Mouse (Mus musculus): ENCODE results near the gene Psd. TPM values are rescaled to one million over a fixed set of nuclear protein-coding genes. Genes with fewer than 3 reads are reported as not detected.

Gene Psd
- 8.8 and 9.1 TPM in 2 replicates for polyA plus RNA-seq (2014; fragmentation: Nextera tagmentation; extraction: Ambion mirVana)

DNA sequence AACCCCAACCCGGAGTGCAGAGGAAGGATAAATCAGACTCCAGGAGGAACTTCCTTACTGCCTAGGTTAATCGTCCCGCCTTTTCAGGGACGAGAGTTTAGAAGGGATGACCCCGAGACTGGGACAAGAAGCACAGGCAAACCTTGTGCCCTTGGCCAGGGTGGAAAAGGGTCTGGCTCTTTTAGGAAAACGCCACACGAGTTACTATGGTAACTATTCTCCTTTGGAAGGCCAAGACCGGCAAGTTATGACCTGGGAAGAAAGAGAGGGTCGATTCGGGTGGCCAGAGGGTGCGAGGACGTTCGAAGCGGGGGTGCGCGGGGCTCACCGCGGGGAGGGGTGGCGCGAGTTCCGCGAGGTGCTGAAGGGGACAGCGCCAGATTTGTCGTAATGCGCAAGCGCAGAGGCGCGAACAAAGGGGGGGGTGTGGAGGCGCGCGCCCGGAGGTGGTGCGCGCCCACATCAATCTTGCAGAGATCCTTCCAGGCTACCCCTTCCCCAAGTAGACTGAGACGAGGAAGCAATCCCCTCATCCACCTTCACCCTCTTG, at the start of gene Psd:
Psd (minus strand) TSS at position 401 of the 550 bp plus-strand sequence.
- no peak for ATAC-seq (replicated peaks; ENCODE audit: insufficient number of reproducible peaks, low FRiP score, low TSS enrichment)
- Histone ChIP-seq H3K4me2 (peak within 1 kb of the TSS; percentile 99), H3K4me3 (ENCODE audit: low read depth, low read length) (peak within 1 kb of the TSS; percentile 64), H3K4me1 (ENCODE audit: control insufficient read depth, insufficient read depth, low read length) (peaks cover 16% of the 10 kb centered on the region), H3K9me3 (replicated peaks; ENCODE audit: control insufficient read depth, low read length) (no peaks in the 10 kb centered on the region), H3K27ac (ENCODE audit: low read depth, low read length) (peak within 1 kb of the TSS; percentile 60), H3K27me3 (ENCODE audit: control insufficient read depth, insufficient read depth, low read length) (peaks cover 57% of the 10 kb centered on the region), H3K9ac (ENCODE audit: low read depth, low read length) (peak within 1 kb of the TSS; percentile 73), H3K36me3 (ENCODE audit: control insufficient read depth, insufficient read depth, low read length) (peaks cover 3% of the 10 kb centered on the region; the same call in 1 of the 2 replicates)
- under 1% methylated on average over 35 of the region's 35 CpGs for WGBS (ENCODE audit: insufficient replicate concordance)

- no peak overlapping the region for H3K27ac ChIP-seq (ENCODE audit: low read depth, low read length)
- no peak overlapping the region for H3K9ac ChIP-seq (ENCODE audit: low read depth, low read length)
- no peak overlapping the region for H3K4me2 ChIP-seq
- no peak for ATAC-seq (replicated peaks; ENCODE audit: insufficient number of reproducible peaks, low FRiP score, low TSS enrichment)
- no peak overlapping the region for H3K4me3 ChIP-seq (ENCODE audit: low read depth, low read length)
- peaks cover 3% of the 10 kb centered on the region; the same call in 1 of the 2 replicates for H3K4me1 ChIP-seq (ENCODE audit: control insufficient read depth, insufficient read depth, low read length)
- no peaks in the 10 kb centered on the region for H3K27me3 ChIP-seq (ENCODE audit: control insufficient read depth, insufficient read depth, low read length)
- 52% methylated on average over 4 of the region's 4 CpGs for WGBS (ENCODE audit: insufficient replicate concordance)
- peaks cover 26% of the 10 kb centered on the region for H3K36me3 ChIP-seq (ENCODE audit: control insufficient read depth, insufficient read depth, low read length)
- no peaks in the 10 kb centered on the region for H3K9me3 ChIP-seq (replicated peaks; ENCODE audit: control insufficient read depth, low read length)
Measured at GRCm38 (mm10) chr19:46375891-46376290, 48.9 kb upstream of the Psd start.

DNA sequence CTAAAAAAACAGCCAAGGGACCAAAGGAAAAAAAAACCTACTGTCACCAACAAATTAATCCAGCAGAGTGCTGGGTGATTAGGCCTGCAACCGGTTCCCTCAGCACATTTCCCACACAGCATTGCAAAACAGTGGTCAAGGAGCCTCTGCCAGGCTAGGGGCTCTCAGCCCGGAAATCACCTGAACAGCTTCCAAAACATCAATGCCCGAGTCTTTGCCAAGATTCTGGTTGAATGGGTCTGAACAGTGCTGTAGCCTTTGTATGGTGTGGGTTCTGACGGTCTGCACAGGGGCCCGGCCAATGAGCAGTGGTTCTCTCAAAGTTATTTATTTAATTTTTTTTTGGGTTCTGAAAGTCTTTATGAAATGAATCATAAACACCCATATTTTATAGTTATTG, 48.5 kb upstream of the Psd start:
- Histone ChIP-seq H3K4me2 (no peak overlapping the region), H3K36me3 (ENCODE audit: control insufficient read depth, insufficient read depth, low read length) (peaks cover 22% of the 10 kb centered on the region), H3K4me1 (ENCODE audit: control insufficient read depth, insufficient read depth, low read length) (peaks cover 3% of the 10 kb centered on the region; the same call in 1 of the 2 replicates), H3K27ac (ENCODE audit: low read depth, low read length) (no peak overlapping the region), H3K9ac (ENCODE audit: low read depth, low read length) (no peak overlapping the region), H3K9me3 (replicated peaks; ENCODE audit: control insufficient read depth, low read length) (no peaks in the 10 kb centered on the region), H3K27me3 (ENCODE audit: control insufficient read depth, insufficient read depth, low read length) (no peaks in the 10 kb centered on the region), H3K4me3 (ENCODE audit: low read depth, low read length) (no peak overlapping the region)
- no peak for ATAC-seq (replicated peaks; ENCODE audit: insufficient number of reproducible peaks, low FRiP score, low TSS enrichment)
- WGBS (ENCODE audit: insufficient replicate concordance): 77% methylated on average over 5 of the region's 5 CpGs

- peaks cover 17% of the 10 kb centered on the region for H3K36me3 ChIP-seq (ENCODE audit: control insufficient read depth, insufficient read depth, low read length)
- H3K9ac ChIP-seq (ENCODE audit: low read depth, low read length): no peak overlapping the region
- no peak overlapping the region for H3K4me2 ChIP-seq
- ATAC-seq (replicated peaks; ENCODE audit: insufficient number of reproducible peaks, low FRiP score, low TSS enrichment): no peak
- no peak overlapping the region for H3K4me3 ChIP-seq (ENCODE audit: low read depth, low read length)
- H3K4me1 ChIP-seq (ENCODE audit: control insufficient read depth, insufficient read depth, low read length): peaks cover 3% of the 10 kb centered on the region; the same call in 1 of the 2 replicates
- H3K9me3 ChIP-seq (replicated peaks; ENCODE audit: control insufficient read depth, low read length): no peaks in the 10 kb centered on the region
- no peak overlapping the region for H3K27ac ChIP-seq (ENCODE audit: low read depth, low read length)
- no peaks in the 10 kb centered on the region for H3K27me3 ChIP-seq (ENCODE audit: control insufficient read depth, insufficient read depth, low read length)
- WGBS (ENCODE audit: insufficient replicate concordance): 54% methylated on average over 21 of the region's 21 CpGs
Measured at GRCm38 (mm10) chr19:46374477-46375088, 47.6 kb upstream of the Psd start.

- Histone ChIP-seq H3K36me3 (ENCODE audit: control insufficient read depth, insufficient read depth, low read length) (no peaks in the 10 kb centered on the region), H3K4me2 (no peak overlapping the region), H3K27ac (ENCODE audit: low read depth, low read length) (no peak overlapping the region), H3K4me1 (ENCODE audit: control insufficient read depth, insufficient read depth, low read length) (no peaks in the 10 kb centered on the region), H3K4me3 (ENCODE audit: low read depth, low read length) (no peak overlapping the region), H3K9me3 (replicated peaks; ENCODE audit: control insufficient read depth, low read length) (no peaks in the 10 kb centered on the region), H3K27me3 (ENCODE audit: control insufficient read depth, insufficient read depth, low read length) (no peaks in the 10 kb centered on the region), H3K9ac (ENCODE audit: low read depth, low read length) (no peak overlapping the region)
- whole genome bisulfite sequencing (ENCODE audit: insufficient replicate concordance): 13% methylated on average over 4 of the region's 4 CpGs
- ATAC-seq (replicated peaks; ENCODE audit: insufficient number of reproducible peaks, low FRiP score, low TSS enrichment): no peak
Measured at GRCm38 (mm10) chr19:46369204-46369603, 42.2 kb upstream of the Psd start.

DNA sequence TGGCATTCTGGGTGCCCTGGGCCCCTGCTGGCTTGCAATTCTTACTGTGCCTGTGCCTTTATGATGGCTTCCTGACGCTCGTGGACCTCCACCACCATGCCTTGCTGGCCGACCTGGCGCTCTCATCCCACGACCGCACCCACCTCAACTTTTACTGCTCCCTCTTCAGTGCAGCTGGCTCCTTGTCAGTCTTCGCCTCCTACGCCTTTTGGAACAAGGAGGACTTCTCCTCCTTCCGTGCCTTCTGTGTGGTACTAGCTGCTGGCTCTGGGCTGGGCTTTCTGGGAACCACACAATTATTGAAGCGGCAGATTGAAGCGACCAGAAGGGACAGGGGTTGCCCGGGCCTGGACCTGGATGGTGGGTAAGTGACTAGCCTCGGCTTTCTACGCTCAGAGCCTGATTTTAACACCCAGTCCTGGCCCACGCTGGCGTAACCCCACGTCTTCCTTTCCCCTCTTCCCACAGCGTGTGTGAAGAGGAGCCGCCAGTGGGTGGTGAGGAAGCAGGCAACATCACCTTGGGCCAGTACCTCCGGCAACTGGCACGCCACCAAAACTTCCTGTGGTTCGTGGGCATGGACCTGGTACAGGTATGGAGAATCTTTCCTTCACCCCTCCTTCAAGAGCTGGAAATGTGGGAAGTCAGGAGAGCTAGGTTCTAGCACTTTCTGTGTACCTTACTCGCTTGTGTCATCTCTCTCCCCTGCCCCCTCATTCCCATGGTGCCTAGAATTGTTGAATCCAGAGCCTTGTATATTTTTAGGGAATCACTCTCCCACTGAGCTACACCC, 41.0 kb upstream of the Psd start:
- no peak for ATAC-seq (replicated peaks; ENCODE audit: insufficient number of reproducible peaks, low FRiP score, low TSS enrichment)
- Histone ChIP-seq H3K27ac (ENCODE audit: low read depth, low read length) (no peak overlapping the region), H3K9ac (ENCODE audit: low read depth, low read length) (no peak overlapping the region), H3K36me3 (ENCODE audit: control insufficient read depth, insufficient read depth, low read length) (no peaks in the 10 kb centered on the region), H3K4me3 (ENCODE audit: low read depth, low read length) (no peak overlapping the region), H3K4me1 (ENCODE audit: control insufficient read depth, insufficient read depth, low read length) (no peaks in the 10 kb centered on the region), H3K9me3 (replicated peaks; ENCODE audit: control insufficient read depth, low read length) (no peaks in the 10 kb centered on the region), H3K4me2 (no peak overlapping the region), H3K27me3 (ENCODE audit: control insufficient read depth, insufficient read depth, low read length) (no peaks in the 10 kb centered on the region)
- 78% methylated on average over 23 of the region's 23 CpGs for WGBS (ENCODE audit: insufficient replicate concordance)

GRCm38 (mm10) chr19:46363294-46364009, 36.5 kb upstream of the Psd start:
- H3K4me2 ChIP-seq: no peak overlapping the region
- no peak overlapping the region for H3K9ac ChIP-seq (ENCODE audit: low read depth, low read length)
- H3K4me1 ChIP-seq (ENCODE audit: control insufficient read depth, insufficient read depth, low read length): no peaks in the 10 kb centered on the region
- peaks cover 2% of the 10 kb centered on the region; the same call in 1 of the 2 replicates for H3K27me3 ChIP-seq (ENCODE audit: control insufficient read depth, insufficient read depth, low read length)
- ATAC-seq (replicated peaks; ENCODE audit: insufficient number of reproducible peaks, low FRiP score, low TSS enrichment): no peak
- H3K27ac ChIP-seq (ENCODE audit: low read depth, low read length): no peak overlapping the region
- 74% methylated on average over 11 of the region's 11 CpGs for WGBS (ENCODE audit: insufficient replicate concordance)
- no peaks in the 10 kb centered on the region for H3K36me3 ChIP-seq (ENCODE audit: control insufficient read depth, insufficient read depth, low read length)
- no peaks in the 10 kb centered on the region for H3K9me3 ChIP-seq (replicated peaks; ENCODE audit: control insufficient read depth, low read length)
- no peak overlapping the region for H3K4me3 ChIP-seq (ENCODE audit: low read depth, low read length)

DNA sequence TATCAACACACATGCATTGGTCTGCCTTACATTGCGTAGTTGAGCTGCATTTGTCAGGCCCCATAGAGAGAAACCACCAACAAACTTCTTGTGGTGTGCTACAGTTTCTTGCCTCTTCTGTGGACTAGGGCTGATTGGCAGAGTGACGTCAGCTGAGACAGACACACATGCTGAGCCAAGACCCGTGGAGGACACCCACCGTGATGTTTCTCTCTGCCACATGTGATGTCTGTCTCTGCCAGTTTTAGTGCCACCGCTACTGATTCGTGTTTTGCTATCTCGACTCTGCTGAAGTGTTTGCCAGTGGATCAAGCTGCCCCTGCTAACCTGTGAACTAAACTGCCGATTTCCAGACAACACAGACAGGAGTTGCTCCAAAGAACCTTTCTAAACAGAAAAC, 35.1 kb upstream of the Psd start:
- no peak overlapping the region for H3K4me3 ChIP-seq (ENCODE audit: low read depth, low read length)
- no peaks in the 10 kb centered on the region for H3K9me3 ChIP-seq (replicated peaks; ENCODE audit: control insufficient read depth, low read length)
- 79% methylated on average over 8 of the region's 8 CpGs for WGBS (ENCODE audit: insufficient replicate concordance)
- no peak for ATAC-seq (replicated peaks; ENCODE audit: insufficient number of reproducible peaks, low FRiP score, low TSS enrichment)
- no peak overlapping the region for H3K27ac ChIP-seq (ENCODE audit: low read depth, low read length)
- no peak overlapping the region for H3K9ac ChIP-seq (ENCODE audit: low read depth, low read length)
- H3K4me1 ChIP-seq (ENCODE audit: control insufficient read depth, insufficient read depth, low read length): peaks cover 3% of the 10 kb centered on the region
- H3K27me3 ChIP-seq (ENCODE audit: control insufficient read depth, insufficient read depth, low read length): peaks cover 15% of the 10 kb centered on the region
- H3K36me3 ChIP-seq (ENCODE audit: control insufficient read depth, insufficient read depth, low read length): no peaks in the 10 kb centered on the region
- H3K4me2 ChIP-seq: no peak overlapping the region
